Mouse (Mus musculus) forebrain, postnatal 0 days (tissue): ENCODE measurements around the gene Saa4. TPM values are rescaled to one million over a fixed set of nuclear protein-coding genes. Genes with fewer than 3 reads are reported as not detected.

ENCODE experiments used
- ATAC-seq: fragments of 200-750 bp; cut with Nextera tagmentation; 2 replicates; pipeline ENCODE4 v1.8.0; 2017; ENCODE audit warnings: mild to moderate bottlenecking, moderate library complexity
- DNase-seq: peaks from one replicate; pipeline ENCODE4 v3.0.0-alpha.2; 2015
- H3K27ac ChIP-seq: fragments of 300-500 bp; sonication (generic); 2 replicates; pipeline ENCODE4 v1.5.1; 2014; ENCODE audit warnings: low read depth, mild to moderate bottlenecking, antibody characterized with exemption, low read length, moderate library complexity, mixed read lengths
- H3K27me3 ChIP-seq: fragments of 300-500 bp; sonication (generic); 2 replicates; pipeline ENCODE4 v1.6.1; 2014; ENCODE audit warnings: mild to moderate bottlenecking, low read length, mixed read lengths; ENCODE audit not compliant: insufficient read depth
- H3K36me3 ChIP-seq: fragments of 300-500 bp; sonication (generic); 2 replicates; pipeline ENCODE4 v1.6.1; 2014; ENCODE audit warnings: mild to moderate bottlenecking, moderate library complexity; ENCODE audit not compliant: insufficient read depth
- H3K4me1 ChIP-seq: fragments of 300-500 bp; sonication (generic); 2 replicates; pipeline ENCODE4 v1.6.1; 2014; ENCODE audit warnings: antibody characterized with exemption; ENCODE audit not compliant: insufficient read depth
- H3K4me2 ChIP-seq: fragments of 300-500 bp; sonication (generic); 2 replicates; pipeline ENCODE4 v1.6.1; 2014; ENCODE audit warnings: low read depth, mild to moderate bottlenecking, moderate library complexity
- H3K4me3 ChIP-seq: fragments of 300-500 bp; sonication (generic); 2 replicates; pipeline ENCODE4 v1.5.1; 2014; ENCODE audit warnings: low read depth, low read length, mixed read lengths
- H3K9ac ChIP-seq: fragments of 300-500 bp; sonication (generic); 2 replicates; pipeline ENCODE4 v1.6.1; 2014; ENCODE audit warnings: mild to moderate bottlenecking
- H3K9me3 ChIP-seq: fragments of 300-500 bp; sonication (generic); 2 replicates; pipeline ENCODE4 v1.6.1; 2016; ENCODE audit warnings: low read length
- CTCF ChIP-seq: sonication (generic); IDR thresholded peaks from 2 replicates; pipeline ENCODE4 v1.5.1; 2016; ENCODE audit warnings: antibody characterized with exemption, control low read depth, low read depth
- WGBS: fragments of 180-500 bp; shearing (Covaris S2); extraction: QIAGEN DNeasy Blood & Tissue Kit; methylation state at CpG from one replicate; pipeline ENCODE4 v1.1.7; 2014; 5-methylcytosine and 5-hydroxymethylcytosine counted together
- polyA plus RNA-seq: library from polyadenylated mRNA; unstranded; fragments of >200 nt; fragmentation: Nextera tagmentation; extraction: Ambion mirVana; gene quantifications from 2 replicates; pipeline ENCODE4 v1.2.1, GENCODE M21; 2015
- total RNA-seq: library from RNA; depleted of rRNA; stranded (reverse); fragments of >200 nt; gene quantifications from 2 replicates; pipeline ENCODE4 v1.2.3, GENCODE M21; 2014

Gene Saa4
- total and polyA plus RNA-seq, 2 experiments from 2014 or later = not detected

DNA sequence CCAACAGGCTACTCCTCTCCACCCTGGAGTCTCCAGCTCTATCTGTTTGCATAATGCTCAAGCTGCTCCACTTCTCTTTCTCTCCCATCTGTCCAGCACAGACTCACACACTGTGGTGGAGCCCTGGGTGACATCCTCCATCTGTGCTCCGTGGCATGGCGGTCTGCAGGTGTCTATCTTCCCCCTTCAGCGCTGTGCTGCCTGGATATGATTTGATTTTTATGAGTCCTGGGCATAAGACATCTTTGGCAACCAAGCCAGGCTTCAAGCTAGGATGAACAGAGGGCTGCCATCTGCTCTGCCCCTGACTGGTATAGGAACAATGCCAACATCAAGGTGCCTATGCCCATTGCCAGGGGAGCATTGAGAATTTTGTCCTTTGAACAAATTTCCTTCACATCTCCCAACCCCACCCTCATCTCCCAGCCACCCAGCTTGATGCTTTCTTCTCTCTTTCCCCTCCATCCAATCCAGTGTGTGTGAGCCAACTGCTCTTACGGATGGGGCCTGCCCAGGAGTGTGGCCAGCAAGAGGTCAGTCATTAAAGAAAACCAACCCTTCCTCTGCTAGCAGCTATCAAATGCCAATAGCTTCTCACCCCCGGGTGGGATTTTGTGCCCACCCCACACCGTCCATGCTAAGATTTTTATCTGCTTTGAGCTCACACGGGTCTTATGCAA is 13.7 kb downstream of the Saa4 start:
- Histone ChIP-seq H3K4me3 (no peak overlapping the region), H3K27me3 (no peaks in the 10 kb centered on the region), H3K36me3 (no peaks in the 10 kb centered on the region), H3K4me2 (no peak overlapping the region), H3K27ac (peak overlapping the region; percentile 15; the same call in 1 of the 2 replicates), H3K4me1 (no peaks in the 10 kb centered on the region), H3K9me3 (no peaks in the 10 kb centered on the region), H3K9ac (no peak overlapping the region)
- DNase-seq (peak; percentile 56), ATAC-seq (peak; percentile 90)
- WGBS = 59% methylated on average over 7 of the region's 7 CpGs
- no peak for TF ChIP-seq CTCF

DNA sequence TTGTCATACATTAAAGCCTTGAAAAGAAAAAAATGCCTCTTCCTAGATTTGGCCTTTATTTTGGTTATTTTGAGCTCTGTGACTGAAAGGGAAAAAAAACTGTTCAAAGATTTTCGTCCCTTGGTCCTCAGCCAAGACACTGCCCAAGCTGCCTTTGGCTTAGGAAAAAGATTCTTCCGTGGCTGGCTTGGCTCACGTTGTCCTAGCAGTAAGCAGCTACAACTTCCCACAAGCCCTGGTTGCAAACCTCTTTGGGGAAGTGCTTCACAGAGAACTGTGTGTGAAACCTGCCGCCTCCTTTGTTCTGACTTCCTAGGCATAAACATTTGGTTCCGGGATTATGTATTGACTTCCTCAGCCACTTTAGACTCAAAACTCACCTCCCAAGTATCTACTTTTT is 15.5 kb downstream of the Saa4 start:
- H3K4me1 ChIP-seq = no peaks in the 10 kb centered on the region
- H3K27me3 ChIP-seq = no peaks in the 10 kb centered on the region
- no peak for TF ChIP-seq CTCF
- ATAC-seq (no peak), DNase-seq (peak; percentile 16)
- 54% methylated on average over 5 of the region's 5 CpGs for WGBS
- no peak overlapping the region for H3K4me2 ChIP-seq
- no peak overlapping the region for H3K9ac ChIP-seq
- no peaks in the 10 kb centered on the region for H3K9me3 ChIP-seq
- no peak overlapping the region for H3K27ac ChIP-seq
- no peak overlapping the region for H3K4me3 ChIP-seq
- no peaks in the 10 kb centered on the region for H3K36me3 ChIP-seq

DNA sequence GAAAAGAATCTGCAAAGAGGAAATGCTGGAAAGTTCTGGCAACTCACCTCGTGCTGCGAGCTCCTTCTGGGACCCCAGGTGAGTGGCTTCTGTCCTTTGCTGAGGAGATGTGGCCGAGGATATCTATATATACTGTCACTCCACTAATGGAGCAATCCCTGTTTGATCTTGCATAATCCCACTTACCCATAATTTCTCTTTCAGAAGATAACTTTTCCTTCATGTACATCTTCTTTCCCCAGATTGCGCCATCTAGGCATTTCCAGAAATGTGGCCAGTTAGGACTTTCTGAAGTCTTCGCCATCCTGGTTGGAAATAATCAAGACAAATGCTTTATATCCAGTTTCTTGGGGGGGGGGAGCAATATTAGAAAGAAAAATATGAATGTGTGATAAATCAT is 16.8 kb downstream of the Saa4 start, which contains the start of gene Saa3:
TSS of gene Saa3 (minus strand) at position 101 of the 400 bp plus-strand sequence.
- H3K9ac ChIP-seq = no peak within 1 kb of the TSS
- TF ChIP-seq CTCF = no peak
- no peaks in the 10 kb centered on the region for H3K4me1 ChIP-seq
- DNase-seq = no peak
- no peaks in the 10 kb centered on the region for H3K27me3 ChIP-seq
- no peak within 1 kb of the TSS for H3K4me2 ChIP-seq
- no peak for ATAC-seq
- H3K36me3 ChIP-seq = no peaks in the 10 kb centered on the region
- no peaks in the 10 kb centered on the region for H3K9me3 ChIP-seq
- no peak within 1 kb of the TSS for H3K27ac ChIP-seq
- H3K4me3 ChIP-seq = no peak within 1 kb of the TSS
- 85% methylated on average over 5 of the region's 5 CpGs for WGBS

DNA sequence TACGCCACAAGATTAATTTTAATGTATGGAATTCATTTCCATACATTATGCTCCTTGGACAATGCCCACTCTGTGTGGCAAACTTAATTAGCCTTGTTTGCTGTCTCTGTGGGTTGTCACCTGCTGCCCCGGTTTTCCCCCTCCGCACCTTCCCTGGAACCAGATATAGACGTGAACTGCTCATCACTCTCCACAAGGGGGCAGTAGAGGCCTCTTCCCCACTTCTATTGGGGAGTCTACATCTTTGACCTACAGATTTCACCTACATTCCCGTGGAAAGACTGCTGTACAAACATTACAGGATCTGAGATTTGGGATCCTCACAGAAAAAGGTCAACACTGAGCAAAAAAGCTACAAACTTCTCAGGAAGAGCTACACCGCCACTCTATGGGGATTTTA is 17.9 kb downstream of the Saa4 start:
- Histone ChIP-seq H3K4me2 (no peak overlapping the region), H3K36me3 (no peaks in the 10 kb centered on the region), H3K4me1 (peaks cover 3% of the 10 kb centered on the region; the same call in 1 of the 2 replicates), H3K4me3 (no peak overlapping the region), H3K9ac (no peak overlapping the region), H3K27me3 (no peaks in the 10 kb centered on the region), H3K9me3 (no peaks in the 10 kb centered on the region), H3K27ac (no peak overlapping the region)
- no peak for ATAC-seq
- TF ChIP-seq CTCF = peak; percentile 77
- DNase-seq = peak; percentile 54
- WGBS = 32% methylated on average over 6 of the region's 6 CpGs

DNA sequence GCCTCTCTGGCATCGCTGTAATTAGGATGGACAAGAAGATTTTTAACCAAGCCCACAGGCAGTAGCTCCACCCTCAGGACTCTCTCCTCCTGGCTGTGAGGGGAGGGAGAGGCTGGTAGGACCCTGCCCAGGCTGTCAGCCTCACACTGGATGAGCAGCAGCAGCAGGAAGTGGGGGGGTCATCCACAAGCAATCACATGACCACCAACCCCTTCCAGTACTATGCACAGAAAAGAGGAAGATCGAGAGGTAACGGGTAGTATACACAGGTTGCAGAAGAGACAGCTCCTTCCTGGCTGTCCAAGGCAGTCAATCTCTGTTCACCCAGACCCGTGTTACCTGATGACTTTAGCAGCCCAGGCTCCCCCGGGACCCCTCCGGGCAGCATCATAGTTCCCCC is 20.2 kb downstream of the Saa4 start:
- DNase-seq (no peak), ATAC-seq (no peak)
- WGBS = 79% methylated on average over 6 of the region's 6 CpGs
- Histone ChIP-seq H3K27ac (no peak overlapping the region), H3K9ac (no peak overlapping the region), H3K36me3 (peaks cover 8% of the 10 kb centered on the region), H3K4me2 (no peak overlapping the region), H3K9me3 (no peaks in the 10 kb centered on the region), H3K4me3 (no peak overlapping the region), H3K27me3 (no peaks in the 10 kb centered on the region), H3K4me1 (peaks cover 7% of the 10 kb centered on the region)
- TF ChIP-seq CTCF = no peak

DNA sequence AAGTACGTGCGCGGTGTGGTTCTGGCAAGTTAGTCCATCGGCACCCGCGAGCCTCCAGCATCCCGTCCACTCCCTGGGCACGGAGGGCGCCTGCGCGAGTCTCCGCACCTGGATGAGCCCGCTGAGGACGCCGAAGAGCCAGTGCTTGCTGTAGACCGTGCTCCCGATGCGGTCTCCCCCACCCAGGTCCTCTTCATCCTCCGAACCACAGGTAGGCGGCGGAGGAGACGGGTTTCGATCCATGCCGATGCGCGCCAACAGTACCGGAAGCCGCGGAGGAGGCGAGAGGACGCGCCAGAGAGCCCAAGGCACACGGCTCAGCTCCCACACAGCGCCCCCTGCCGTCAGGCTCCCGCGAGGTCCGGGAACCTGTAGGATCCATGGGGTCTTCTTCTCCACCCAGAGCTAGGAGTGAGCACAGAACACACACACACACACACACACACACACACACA is 22.0 kb downstream of the Saa4 start, which contains the start of gene Saal1:
TSS of gene Saal1 (minus strand) at position 291 of the 455 bp plus-strand sequence.
- peak within 1 kb of the TSS; percentile 80 for H3K4me3 ChIP-seq
- H3K9ac ChIP-seq = peak within 1 kb of the TSS; percentile 91
- no peaks in the 10 kb centered on the region for H3K27me3 ChIP-seq
- DNase-seq = peak; percentile 95
- ATAC-seq = peak; percentile 98
- peak within 1 kb of the TSS; percentile 47 for H3K4me2 ChIP-seq
- peak; percentile 98 for TF ChIP-seq CTCF
- H3K27ac ChIP-seq = peak within 1 kb of the TSS; percentile 88
- H3K9me3 ChIP-seq = no peaks in the 10 kb centered on the region
- WGBS = 2% methylated on average over 38 of the region's 38 CpGs
- H3K36me3 ChIP-seq = peaks cover 18% of the 10 kb centered on the region
- H3K4me1 ChIP-seq = peaks cover 7% of the 10 kb centered on the region

DNA sequence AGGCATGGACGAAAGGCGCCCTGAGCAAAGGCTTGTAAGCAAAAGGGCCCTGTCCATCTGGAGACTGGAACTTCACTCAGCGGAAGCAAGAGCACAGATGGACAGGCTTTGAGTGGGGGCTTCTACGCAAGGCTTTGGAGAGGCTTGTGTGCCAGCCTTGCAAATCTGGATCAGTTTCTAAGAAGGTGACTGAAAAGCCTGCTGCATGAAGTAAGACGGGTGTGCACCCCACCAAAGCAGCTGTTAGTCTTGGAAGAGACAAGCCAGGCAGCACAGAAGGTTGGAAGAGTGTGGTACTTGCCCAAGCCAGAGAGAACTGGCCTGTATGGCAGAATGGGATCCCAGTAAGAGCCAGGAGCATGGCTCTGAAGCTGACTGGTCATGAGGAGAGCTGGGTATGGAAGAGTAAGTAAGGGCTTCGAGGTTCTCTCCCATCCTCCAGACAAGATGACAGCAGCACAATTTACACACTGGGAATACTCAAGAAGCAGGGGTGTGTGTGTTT is 31.8 kb downstream of the Saa4 start:
- no peak for ATAC-seq
- Histone ChIP-seq H3K9ac (no peak overlapping the region), H3K9me3 (no peaks in the 10 kb centered on the region), H3K4me3 (no peak overlapping the region), H3K36me3 (peaks cover 83% of the 10 kb centered on the region), H3K4me2 (no peak overlapping the region), H3K4me1 (no peaks in the 10 kb centered on the region), H3K27ac (no peak overlapping the region), H3K27me3 (no peaks in the 10 kb centered on the region)
- no peak for DNase-seq
- WGBS = 83% methylated on average over 6 of the region's 6 CpGs
- no peak for TF ChIP-seq CTCF
